Mouse (Mus musculus): ENCODE measurements around the gene Tacr1.

The Tacr1 gene

GRCm38 (mm10) chr6:82525107-82525867 is 123.2 kb downstream of the Tacr1 start:
- no peak for DNase-seq

GRCm38 (mm10) chr6:82528631-82529030 is 126.5 kb downstream of the Tacr1 start:
- DNase-seq, result no peak

- DNase-seq, result no peak
These were observed 134.5 kb downstream of the Tacr1 start for GRCm38 (mm10) chr6:82536641-82537040.

- DNase-seq, result no peak
These were observed 147.1 kb downstream of the Tacr1 start for GRCm38 (mm10) chr6:82549270-82549669.

GRCm38 (mm10) chr6:82575445-82575844 is 173.3 kb downstream of the Tacr1 start:
- no peak for DNase-seq

- no peak for DNase-seq
These were observed 183.3 kb downstream of the Tacr1 start for GRCm38 (mm10) chr6:82585396-82585795.

GRCm38 (mm10) chr6:82589387-82589786 is 187.3 kb downstream of the Tacr1 start:
- no peak for DNase-seq

GRCm38 (mm10) chr6:82595461-82596090 is 193.4 kb downstream of the Tacr1 start:
- DNase-seq, result no peak

- no peak for DNase-seq
These were observed 201.1 kb downstream of the Tacr1 start for GRCm38 (mm10) chr6:82603228-82603627.

- DNase-seq, result peak; percentile 5
These were observed 201.5 kb downstream of the Tacr1 start for GRCm38 (mm10) chr6:82603665-82604064.

GRCm38 (mm10) chr6:82604791-82605190 is 202.7 kb downstream of the Tacr1 start:
- no peak for DNase-seq

- no peak for DNase-seq
These were observed 206.6 kb downstream of the Tacr1 start for GRCm38 (mm10) chr6:82608756-82609155.

- no peak for DNase-seq
These were observed 207.3 kb downstream of the Tacr1 start for GRCm38 (mm10) chr6:82609339-82609926.

Data from cerebellum, adult 9-11 months (tissue).